ENCODE assay signal across 9 mouse cellular contexts in the genomic region with DNA sequence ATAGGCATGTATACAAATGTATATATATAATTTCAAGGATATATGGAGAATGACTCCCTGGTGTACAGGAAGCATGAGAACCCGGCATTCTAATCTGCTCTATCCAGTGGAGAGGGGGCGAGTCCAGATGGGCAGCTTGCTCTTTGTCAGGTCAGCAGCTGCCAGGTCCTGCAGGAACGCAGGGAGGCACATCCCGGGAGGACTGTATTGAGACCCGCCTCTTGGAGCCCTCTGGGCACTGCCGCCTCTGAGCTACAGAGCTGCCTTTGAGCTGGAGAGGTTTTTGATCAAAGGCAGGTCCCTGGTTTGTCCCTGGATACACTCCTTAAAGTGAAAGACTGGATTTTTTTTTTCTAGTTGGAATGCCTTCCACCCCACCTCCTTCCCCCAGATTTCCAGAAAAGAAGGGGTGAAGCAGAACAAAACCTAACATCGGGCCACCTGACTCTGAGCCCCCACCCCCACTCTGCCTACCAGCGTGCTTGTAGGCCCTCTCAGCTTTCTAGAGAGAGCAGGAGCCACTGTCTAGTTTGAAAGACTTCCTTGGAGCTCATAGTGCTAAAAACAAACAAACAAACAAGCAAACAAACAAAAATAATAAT. TPM values are rescaled to one million over a fixed set of nuclear protein-coding genes. Genes with fewer than 3 reads are reported as not detected.
A peak's percentile ranks its signal among the peaks of the same experiment; 100 is the strongest.
DNase-seq lines count a peak whose midpoint lies in the region; ATAC-seq lines count a peak whose summit lies in the region.
"Had no signal": no experiment of that assay in that cellular context is flagged by ENCODE, and none has a peak within 500 bp of the region (broad histone marks: within the 10 kb centered on the region; RNA-seq: fewer than 3 reads in every experiment).

A gene (plus strand): TSS at position 552 of the 602 bp plus-strand sequence.

- no peaks in the 10 kb centered on the region for H3K4me1 ChIP-seq in heart, embryonic 15.5 days (replicated peaks)
- H3K4me1 ChIP-seq in hindbrain, embryonic 14.5 days (replicated peaks; ENCODE audit: control insufficient read depth, insufficient read depth, low read length), result no peaks in the 10 kb centered on the region
- peaks cover 12% of the 10 kb centered on the region for H3K4me1 ChIP-seq in midbrain, embryonic 14.5 days (ENCODE audit: control insufficient read depth, insufficient read depth, low read length)

- peaks cover 23% of the 10 kb centered on the region for H3K27me3 ChIP-seq in heart, embryonic 15.5 days
- H3K27me3 ChIP-seq in hindbrain, embryonic 14.5 days (ENCODE audit: control insufficient read depth, insufficient read depth, low read length), result no peaks in the 10 kb centered on the region
- 0 out of 2 replicates have a peak, but pooled peaks cover 3% of the 10 kb centered on the region for H3K27me3 ChIP-seq in midbrain, embryonic 14.5 days (ENCODE audit: control insufficient read depth, insufficient read depth, low read length)

- no peak within 1 kb of the TSS for H3K27ac ChIP-seq in heart, embryonic 15.5 days
- H3K27ac ChIP-seq in hindbrain, embryonic 14.5 days, result peak within 1 kb of the TSS; percentile 90
- H3K27ac ChIP-seq in midbrain, embryonic 14.5 days (replicated peaks; ENCODE audit: low read depth, low read length), result no peak within 1 kb of the TSS; the same call in 1 of the 2 replicates

- no peak for DNase-seq in heart, adult 8-10 months (ENCODE audit: low spot score)
- DNase-seq in embryo, embryonic 10.5 days (ENCODE audit: low spot score), result peak; percentile 54
- peak; percentile 32 for DNase-seq in hindbrain, embryonic 14.5 days (ENCODE audit: low spot score)
- peak; percentile 59 for DNase-seq in midbrain, embryonic 14.5 days
- DNase-seq in frontal cortex, postnatal 36 days (ENCODE audit: low spot score in 2 of 2), result no peak
- no peak for DNase-seq in adrenal gland, postnatal 14 days
- DNase-seq in adrenal gland, postnatal 10 days, result no peak

- no peaks in the 10 kb centered on the region for H3K9me3 ChIP-seq in heart, embryonic 15.5 days (replicated peaks)
- H3K9me3 ChIP-seq in hindbrain, embryonic 14.5 days (ENCODE audit: control insufficient read depth, low read length), result no peaks in the 10 kb centered on the region
- H3K9me3 ChIP-seq in midbrain, embryonic 14.5 days (ENCODE audit: control insufficient read depth, low read length), result no peaks in the 10 kb centered on the region

- H3K4me3 ChIP-seq in heart, embryonic 15.5 days, result 0 out of 2 replicates have a peak within 1 kb of the TSS, but pooled peaks have one; percentile 12
- peak within 1 kb of the TSS; percentile 32 for H3K4me3 ChIP-seq in hindbrain, embryonic 14.5 days (replicated peaks; ENCODE audit: low read length)
- peak within 1 kb of the TSS; percentile 28 for H3K4me3 ChIP-seq in midbrain, embryonic 14.5 days (replicated peaks; ENCODE audit: low read depth, low read length)

- H3K36me3 ChIP-seq in heart, embryonic 15.5 days, result no peaks in the 10 kb centered on the region
- no peaks in the 10 kb centered on the region for H3K36me3 ChIP-seq in hindbrain, embryonic 14.5 days (replicated peaks; ENCODE audit: control insufficient read depth, insufficient read depth)
- no peaks in the 10 kb centered on the region for H3K36me3 ChIP-seq in midbrain, embryonic 14.5 days (ENCODE audit: control insufficient read depth, insufficient read depth, low read length)

- 7% methylated on average over 8 of the region's 8 CpGs for WGBS in heart, embryonic 15.5 days
- 2% methylated on average over 8 of the region's 8 CpGs for WGBS in hindbrain, embryonic 14.5 days
- 2% methylated on average over 8 of the region's 8 CpGs for WGBS in midbrain, embryonic 14.5 days

- no peak for ATAC-seq in heart, embryonic 15.5 days (replicated peaks; ENCODE audit: insufficient number of reproducible peaks, insufficient read depth, low FRiP score, low read depth)
- ATAC-seq in hindbrain, embryonic 14.5 days (ENCODE audit: low FRiP score), result 0 out of 2 replicates have a peak, but pooled peaks have one; percentile 49
- 0 out of 2 replicates have a peak, but pooled peaks have one; percentile 70 for ATAC-seq in midbrain, embryonic 14.5 days (ENCODE audit: low FRiP score, low TSS enrichment)

- peak within 1 kb of the TSS; percentile 29 for H3K4me2 ChIP-seq in heart, embryonic 15.5 days
- H3K4me2 ChIP-seq in hindbrain, embryonic 14.5 days (replicated peaks), result peak within 1 kb of the TSS; percentile 59
- peak within 1 kb of the TSS; percentile 56 for H3K4me2 ChIP-seq in midbrain, embryonic 14.5 days (ENCODE audit: low read length)

- H3K9ac ChIP-seq in heart, embryonic 15.5 days, result no peak within 1 kb of the TSS
- peak within 1 kb of the TSS; percentile 61 for H3K9ac ChIP-seq in hindbrain, embryonic 14.5 days
- peak within 1 kb of the TSS; percentile 34 for H3K9ac ChIP-seq in midbrain, embryonic 14.5 days (replicated peaks; ENCODE audit: low read length)

RNA-seq across cellular contexts. Expression of the gene that starts here (rescaled TPM):
- 0.39 TPM in 1 of 2 replicates, not detected in the other for polyA plus RNA-seq in heart, embryonic 15.5 days (2015; fragmentation: Nextera tagmentation; extraction: Ambion mirVana)
- total RNA-seq in heart, adult 8-10 months (2022), result not detected
- polyA plus RNA-seq in hindbrain, embryonic 14.5 days (2014; fragmentation: Nextera tagmentation; extraction: Ambion mirVana), result 227 and 267 TPM in 2 replicates
- polyA plus RNA-seq in midbrain, embryonic 14.5 days (2014; fragmentation: Nextera tagmentation; extraction: Ambion mirVana), result 12.7 and 13.1 TPM in 2 replicates
- not detected in 2 replicates for total RNA-seq in adrenal gland, postnatal 14 days (2021)
- total RNA-seq in adrenal gland, postnatal 10 days (2021), result not detected
- total RNA-seq: MEL had no signal

Comparison
In these comparisons a context has a peak if more than half of its experiments do, and no peak if none do; other contexts are left out.
1. RNA of the gene that starts here (polyA plus RNA-seq): 227 to 267 TPM in hindbrain, embryonic 14.5 days; 12.7 to 13.1 TPM in midbrain, embryonic 14.5 days and 0.39 TPM in heart, embryonic 15.5 days; every median in the first group is over 10 times any median in the second.
2. DNase-seq: peak in embryo, embryonic 10.5 days (single experiment), hindbrain, embryonic 14.5 days (single experiment) and midbrain, embryonic 14.5 days (single experiment); none in heart, adult 8-10 months (single experiment), frontal cortex, postnatal 36 days (0 of 2), adrenal gland, postnatal 14 days (single experiment) and adrenal gland, postnatal 10 days (single experiment).
3. Peak in every context shown above with its lines, with median percentiles within 50 percentile points of each other: H3K4me2 ChIP-seq and H3K4me3 ChIP-seq.